Mouse (Mus musculus) myocyte (in vitro differentiated cells): ENCODE measurements around the gene H1f0.

Source experiments
- E2F4 ChIP-seq: IDR thresholded peaks from one replicate; pipeline ENCODE4 v1.6.1; 2011; ENCODE audit warnings: mild to moderate bottlenecking, control low read depth, moderate library complexity; ENCODE audit not compliant: insufficient read depth
- MAX ChIP-seq: IDR thresholded peaks from one replicate; pipeline ENCODE4 v1.6.1; 2011; ENCODE audit warnings: low read depth, mild to moderate bottlenecking, control low read depth
- MYOD1 ChIP-seq, 3 experiments: IDR thresholded peaks; one replicate each; pipeline ENCODE4 v1.6.1; 2011; ENCODE audit warnings: control low read depth in 2 of 3, low read depth in 2 of 3, mild to moderate bottlenecking in 2 of 3, moderate library complexity in 1 of 3; ENCODE audit not compliant: insufficient read length in 2 of 3, control insufficient read depth in 1 of 3
- POLR2A ChIP-seq: IDR thresholded peaks from one replicate; pipeline ENCODE4 v1.6.1; 2011; ENCODE audit warnings: low read depth, mild to moderate bottlenecking, control low read depth, moderate library complexity; ENCODE audit not compliant: insufficient read length
- POLR2AphosphoS2 ChIP-seq: IDR thresholded peaks from one replicate; pipeline ENCODE4 v1.6.1; 2011; ENCODE audit warnings: low read depth, control low read depth; ENCODE audit not compliant: insufficient read length
- REST ChIP-seq: IDR thresholded peaks from one replicate; pipeline ENCODE4 v1.6.1; 2011; ENCODE audit warnings: mild to moderate bottlenecking, control low read depth, moderate library complexity; ENCODE audit not compliant: insufficient read depth, insufficient read length
- SRF ChIP-seq: IDR thresholded peaks from one replicate; pipeline ENCODE4 v1.6.1; 2011; ENCODE audit warnings: low read depth; ENCODE audit not compliant: control insufficient read depth, insufficient read length

DNA sequence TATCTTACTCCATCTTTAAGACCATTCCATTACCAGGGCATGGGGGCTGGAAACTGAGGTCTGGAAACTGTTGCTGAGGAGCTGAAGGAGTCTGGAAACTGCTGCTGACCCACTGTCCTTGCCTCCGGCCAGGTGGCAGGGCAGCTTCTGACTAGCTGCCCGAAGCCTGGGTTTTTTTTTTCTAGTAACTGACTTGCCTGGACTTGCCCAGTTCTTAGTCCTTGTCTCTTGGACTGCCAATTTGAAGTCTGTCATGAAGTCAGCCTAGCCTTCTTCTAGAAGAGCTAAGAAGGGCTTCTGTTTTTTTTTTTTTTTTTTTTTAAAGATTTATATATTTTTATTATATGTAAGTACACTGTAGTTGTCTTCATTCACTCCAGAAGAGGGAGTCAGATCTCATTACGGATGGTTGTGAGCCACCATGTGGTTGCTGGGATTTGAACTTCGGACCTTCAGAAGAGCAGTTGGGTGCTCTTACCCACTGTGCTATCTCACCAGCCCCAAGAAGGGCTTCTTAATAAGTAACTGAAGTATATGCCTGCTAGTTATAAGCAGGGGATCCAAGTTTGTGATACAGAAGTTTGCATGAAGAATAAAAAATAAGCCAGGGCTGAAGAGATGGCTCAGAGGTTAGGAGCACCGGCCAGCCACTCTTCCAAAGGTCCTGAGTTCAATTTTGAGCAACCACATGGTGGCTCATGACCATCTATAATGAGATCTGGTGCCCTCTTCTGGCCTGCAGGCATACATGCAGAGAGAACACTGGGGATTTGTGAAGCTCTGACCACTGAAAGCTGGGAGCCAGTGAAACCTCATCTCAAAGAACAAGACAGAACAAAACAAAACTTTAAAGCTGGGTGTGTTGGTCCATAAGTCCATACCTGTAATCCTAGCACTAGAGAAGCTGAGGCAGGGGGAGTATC is 43.1 kb downstream of the H1f0 start:
- TF ChIP-seq POLR2A = no peak
- no peak for TF ChIP-seq MYOD1 (IDR thresholded peaks at IDR 0.05; ENCODE audit: control insufficient read depth in 1 of 3, insufficient read length in 2 of 3, low read depth in 2 of 3)
- TF ChIP-seq MAX = no peak
- no peak for TF ChIP-seq SRF
- no peak for TF ChIP-seq E2F4
- no peak for TF ChIP-seq REST
- TF ChIP-seq POLR2AphosphoS2 = no peak
